Mouse (Mus musculus) C2C12 (cell line): ENCODE measurements at regions not wholly inside any gene's neighbourhood (a gene's known extent, or its start where the extent isn't known, plus 50 kb on each side); places are given as distances from the start of the nearest gene placed in this dataset.

Experiments used
- CTCF ChIP-seq: IDR thresholded peaks from one replicate; pipeline ENCODE4 v1.5.1; 2011; ENCODE audit not compliant: control insufficient read depth, insufficient read depth, insufficient read length
- MAX ChIP-seq: IDR thresholded peaks from one replicate; pipeline ENCODE4 v1.6.1; 2011; ENCODE audit warnings: mild to moderate bottlenecking, control low read depth
- USF1 ChIP-seq: IDR thresholded peaks from one replicate; pipeline ENCODE4 v1.6.1; 2011; ENCODE audit warnings: low read depth, mild to moderate bottlenecking, control low read depth, moderate library complexity

DNA sequence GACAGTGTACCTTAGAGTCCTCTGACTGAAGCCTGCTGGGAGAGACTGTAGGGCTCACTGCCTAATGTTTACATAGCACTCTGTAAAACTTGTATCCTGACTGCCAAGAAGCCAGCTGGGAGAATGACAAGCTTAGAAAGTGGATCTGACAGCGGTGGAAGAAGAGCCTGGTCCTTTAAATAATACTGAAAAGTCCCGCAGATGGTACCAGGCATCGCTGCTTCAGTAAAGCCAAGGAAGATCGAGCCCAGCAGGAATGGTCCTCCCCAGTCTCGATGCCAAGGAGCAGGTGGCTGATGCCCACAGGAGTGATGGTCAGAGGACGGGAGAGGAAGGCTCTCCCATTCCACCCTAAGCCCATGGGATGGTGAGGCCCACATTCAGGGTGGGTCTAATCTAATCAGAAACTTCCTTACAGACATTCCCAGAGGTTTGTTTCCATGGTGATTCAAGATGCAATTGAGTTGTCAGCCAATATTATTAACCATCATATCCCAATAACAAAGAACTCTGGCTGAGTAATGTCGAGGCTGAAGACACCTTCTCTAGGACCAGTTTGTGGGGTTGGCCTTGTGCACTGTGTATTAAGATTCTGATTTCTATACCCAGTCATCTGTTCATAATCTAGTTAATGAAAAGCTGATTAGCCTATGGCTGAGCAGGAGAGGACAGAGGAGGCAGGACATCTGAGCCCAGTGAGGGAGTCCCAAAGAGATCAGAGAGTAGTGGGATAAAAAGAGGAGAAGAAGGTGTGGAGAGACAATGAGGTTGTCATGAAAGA is 285.3 kb downstream of the Prdm2 start:
- TF ChIP-seq CTCF = no peak
- TF ChIP-seq MAX = no peak
- no peak for TF ChIP-seq USF1
